Mouse (Mus musculus): Measurements from ENCODE around the gene Cgrrf1. TPM values are rescaled to one million over a fixed set of nuclear protein-coding genes. Genes with fewer than 3 reads are reported as not detected.
"Not testable (repeated sequence)": the region's sequence is repeated elsewhere in the genome, so short reads cannot be mapped to it uniquely, and the experiment has no call there.

The Cgrrf1 gene
- 11.6 and 15.8 TPM in 2 replicates for total RNA-seq (2017)

GRCm38 (mm10) chr14:46831837-46832333, at the start of gene Cgrrf1:
Gene Cgrrf1 (plus strand): TSS chr14:46832125.
- ATAC-seq (ENCODE audit: extremely low read depth, insufficient number of reproducible peaks, low FRiP score, poor library complexity, severe bottlenecking) = peak; percentile 100

- no peak for ATAC-seq (ENCODE audit: extremely low read depth, insufficient number of reproducible peaks, low FRiP score, poor library complexity, severe bottlenecking)
Measured at GRCm38 (mm10) chr14:46782187-46782828, 49.6 kb upstream of the Cgrrf1 start.

DNA sequence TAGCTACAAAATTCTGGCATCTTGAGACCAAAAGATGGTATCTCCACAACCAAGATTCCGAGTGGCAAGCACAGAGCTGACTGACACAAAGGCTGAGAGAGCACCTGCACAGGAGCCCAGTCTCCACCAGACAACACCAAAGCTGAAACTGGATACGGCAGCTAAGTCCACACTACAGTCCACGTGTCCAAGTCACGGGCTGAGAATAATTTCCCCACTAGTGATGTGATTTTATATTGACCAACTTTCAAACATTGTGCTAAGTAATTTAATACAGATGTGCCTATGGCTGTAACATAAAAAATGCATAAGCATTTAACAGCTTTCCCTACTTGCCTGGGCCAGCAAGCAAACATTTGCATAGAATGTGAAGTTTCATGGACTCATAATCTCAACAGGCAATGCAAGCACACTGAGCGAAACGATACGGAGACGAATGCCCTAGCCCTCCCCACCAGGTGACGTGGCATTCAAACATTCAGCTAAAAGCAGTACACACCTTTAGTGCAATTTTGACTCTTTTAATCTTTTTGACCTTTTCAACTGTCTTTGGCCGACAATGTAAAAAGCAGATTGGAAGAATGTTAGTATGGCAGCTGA, 48.5 kb upstream of the Cgrrf1 start:
- ATAC-seq (ENCODE audit: extremely low read depth, insufficient number of reproducible peaks, low FRiP score, poor library complexity, severe bottlenecking) = no peak

- no peak for ATAC-seq (ENCODE audit: extremely low read depth, insufficient number of reproducible peaks, low FRiP score, poor library complexity, severe bottlenecking)
Measured at GRCm38 (mm10) chr14:46785247-46785646, 46.7 kb upstream of the Cgrrf1 start.

DNA sequence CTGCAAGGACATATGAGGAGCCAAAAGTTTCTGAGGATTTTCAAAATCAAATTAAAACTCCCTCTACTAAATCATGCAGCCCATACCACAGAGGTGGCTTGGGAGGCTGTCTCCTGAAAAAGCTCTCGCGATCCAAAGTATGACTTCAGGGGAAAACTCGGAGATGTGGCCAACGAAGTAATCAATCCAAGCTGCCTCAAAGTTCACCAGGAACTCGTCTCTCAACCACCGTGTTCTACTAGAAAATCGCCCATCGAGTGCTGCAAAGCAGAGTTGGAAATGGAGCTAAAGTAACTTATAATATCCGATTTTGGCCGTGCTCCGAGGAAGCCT, 44.5 kb upstream of the Cgrrf1 start:
- ATAC-seq (ENCODE audit: extremely low read depth, insufficient number of reproducible peaks, low FRiP score, poor library complexity, severe bottlenecking) = no peak

DNA sequence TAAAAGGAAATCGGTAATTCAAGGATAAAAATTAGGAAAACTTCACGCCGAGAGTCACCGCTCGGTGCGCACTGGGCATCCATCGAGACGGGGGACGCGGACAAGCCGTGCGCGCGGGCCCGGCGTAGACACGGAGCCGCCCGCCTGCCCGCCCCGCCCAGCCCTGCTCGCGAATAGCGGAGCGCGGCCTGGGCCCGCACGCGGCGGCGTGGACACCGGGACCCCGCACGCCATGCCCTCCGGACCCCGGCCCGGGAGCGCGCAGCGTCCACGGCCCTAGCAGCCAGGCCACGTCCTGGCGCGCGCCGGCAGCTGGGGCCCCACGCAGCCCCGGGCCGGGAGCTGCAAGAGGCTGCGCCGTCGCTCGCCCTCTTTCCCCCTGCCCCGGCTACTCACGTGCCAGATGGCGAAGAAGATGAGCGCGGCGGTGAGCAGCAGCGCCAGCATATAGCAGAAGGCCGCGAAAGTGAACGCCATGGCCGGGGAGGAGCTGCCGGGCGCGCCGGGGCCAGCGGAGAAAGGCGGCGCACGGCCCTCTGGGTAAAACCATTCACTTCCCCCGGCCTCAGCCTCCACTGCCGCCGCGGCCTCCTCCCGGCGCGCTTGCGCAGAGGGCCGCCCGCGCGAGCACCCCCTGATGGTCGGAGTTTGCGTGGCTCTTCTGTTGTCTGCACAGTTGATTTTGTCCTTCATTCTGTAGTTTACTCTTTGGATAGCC, 44.0 kb upstream of the Cgrrf1 start, which contains the start of gene Cnih1:
Gene Cnih1, minus strand, starts transcription at position 625 of the 718 bp plus-strand sequence.
- ATAC-seq (ENCODE audit: extremely low read depth, insufficient number of reproducible peaks, low FRiP score, poor library complexity, severe bottlenecking) = peak; percentile 90

DNA sequence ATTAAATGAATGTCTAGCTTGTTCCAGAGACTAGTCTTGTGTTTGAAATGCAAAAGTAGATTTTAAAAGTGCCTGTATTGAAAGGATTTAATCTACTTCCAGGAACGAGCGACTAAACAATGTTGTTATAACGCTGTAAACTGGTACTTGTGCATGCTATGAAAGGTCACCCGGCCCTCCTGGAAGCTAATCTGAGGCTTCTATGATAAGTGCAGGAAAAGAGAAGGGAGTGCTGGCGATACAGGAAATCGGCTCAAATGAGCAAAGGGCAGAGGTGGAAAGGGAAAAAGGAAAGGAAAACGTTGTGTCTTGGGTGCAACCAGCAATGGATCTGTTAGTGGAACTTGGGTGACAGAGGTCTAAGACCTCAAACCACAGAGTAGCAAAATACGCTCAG, 43.4 kb upstream of the Cgrrf1 start:
- ATAC-seq (ENCODE audit: extremely low read depth, insufficient number of reproducible peaks, low FRiP score, poor library complexity, severe bottlenecking) = no peak

GRCm38 (mm10) chr14:46790303-46790702, 41.6 kb upstream of the Cgrrf1 start:
- peak; percentile 37; the same call in 1 of the 2 replicates for ATAC-seq (ENCODE audit: extremely low read depth, insufficient number of reproducible peaks, low FRiP score, poor library complexity, severe bottlenecking)

- ATAC-seq (ENCODE audit: extremely low read depth, insufficient number of reproducible peaks, low FRiP score, poor library complexity, severe bottlenecking) = no peak
Measured at GRCm38 (mm10) chr14:46790723-46791122, 41.2 kb upstream of the Cgrrf1 start.

GRCm38 (mm10) chr14:46794157-46794556, 37.8 kb upstream of the Cgrrf1 start:
- no peak for ATAC-seq (ENCODE audit: extremely low read depth, insufficient number of reproducible peaks, low FRiP score, poor library complexity, severe bottlenecking)

DNA sequence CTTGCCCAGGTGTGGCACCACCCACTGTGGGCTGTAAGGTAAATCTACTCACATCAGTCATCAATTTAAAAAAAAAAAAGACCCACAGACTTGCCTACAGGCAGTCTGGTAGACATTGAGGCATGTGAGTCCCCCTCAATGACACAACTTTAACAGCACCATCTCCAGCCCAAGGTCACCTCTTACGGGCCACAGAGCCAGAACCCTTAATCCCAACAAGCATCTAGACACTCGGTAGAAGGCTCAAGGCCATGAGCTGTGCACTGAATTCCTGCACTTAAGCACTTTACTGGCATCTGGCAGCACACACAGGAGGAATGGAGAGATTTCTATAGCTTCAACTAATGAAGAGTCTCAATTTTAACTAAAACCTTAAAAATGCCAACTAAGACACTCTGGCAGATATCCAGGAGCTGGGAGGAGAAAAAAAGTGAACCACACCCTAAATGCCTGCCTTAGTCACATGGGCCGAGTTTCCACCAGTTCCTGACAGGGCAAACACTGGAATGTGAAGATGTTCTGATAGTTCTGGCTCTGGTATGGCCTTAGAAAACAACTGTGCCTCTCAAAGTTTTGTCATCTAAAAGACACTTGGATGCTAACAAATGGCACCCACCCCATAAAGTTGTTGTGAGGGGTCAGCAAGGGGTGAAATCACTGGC, 31.1 kb upstream of the Cgrrf1 start:
- no peak for ATAC-seq (ENCODE audit: extremely low read depth, insufficient number of reproducible peaks, low FRiP score, poor library complexity, severe bottlenecking)

- no peak for ATAC-seq (ENCODE audit: extremely low read depth, insufficient number of reproducible peaks, low FRiP score, poor library complexity, severe bottlenecking)
Measured at GRCm38 (mm10) chr14:46803259-46803658, 28.7 kb upstream of the Cgrrf1 start.

DNA sequence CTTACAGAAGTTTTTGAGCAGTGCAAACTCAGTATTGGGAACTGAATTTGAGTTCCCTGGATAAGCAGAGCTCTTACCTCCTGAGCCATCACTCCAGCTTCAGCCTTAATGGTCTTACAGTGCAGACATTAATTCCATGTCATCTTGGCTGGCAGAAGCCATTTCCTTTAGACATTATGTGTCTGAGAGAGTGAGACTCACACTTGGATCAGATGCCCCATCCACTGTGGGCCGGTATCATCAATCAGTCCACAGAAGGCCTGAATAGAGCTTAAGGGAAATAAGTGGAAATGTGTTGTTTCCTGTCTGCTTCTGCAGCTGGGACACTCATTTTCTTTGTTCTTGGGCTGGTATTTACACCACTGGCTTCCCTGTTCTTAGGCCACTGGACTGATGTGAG, 28.1 kb upstream of the Cgrrf1 start:
- ATAC-seq (ENCODE audit: extremely low read depth, insufficient number of reproducible peaks, low FRiP score, poor library complexity, severe bottlenecking) = no peak

DNA sequence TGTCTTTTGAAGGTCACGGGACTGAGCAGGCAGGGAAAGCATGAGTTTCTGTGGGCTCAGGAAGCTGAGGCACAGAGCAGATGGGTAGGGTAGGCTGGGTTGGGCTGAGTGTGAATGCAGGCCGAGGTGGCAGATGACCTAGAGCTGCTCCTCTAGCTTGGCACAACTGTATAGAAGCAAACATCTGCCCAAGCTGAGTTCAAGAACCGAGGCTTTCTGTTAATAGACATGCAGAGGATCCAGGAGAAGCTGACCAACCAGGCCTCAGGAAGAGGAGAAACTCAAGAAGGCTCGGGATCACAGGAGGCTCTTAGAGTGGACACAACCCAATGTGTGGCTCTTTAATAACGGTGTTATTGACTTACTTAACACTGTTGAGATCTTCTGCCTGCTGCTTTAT, 25.7 kb upstream of the Cgrrf1 start:
- ATAC-seq (ENCODE audit: extremely low read depth, insufficient number of reproducible peaks, low FRiP score, poor library complexity, severe bottlenecking) = no peak

GRCm38 (mm10) chr14:46807927-46808326, 24.0 kb upstream of the Cgrrf1 start:
- ATAC-seq (ENCODE audit: extremely low read depth, insufficient number of reproducible peaks, low FRiP score, poor library complexity, severe bottlenecking) = peak; percentile 48

- ATAC-seq (ENCODE audit: extremely low read depth, insufficient number of reproducible peaks, low FRiP score, poor library complexity, severe bottlenecking) = no peak
Measured at GRCm38 (mm10) chr14:46815640-46816039, 16.3 kb upstream of the Cgrrf1 start.

GRCm38 (mm10) chr14:46816916-46817622, 14.9 kb upstream of the Cgrrf1 start:
- ATAC-seq (ENCODE audit: extremely low read depth, insufficient number of reproducible peaks, low FRiP score, poor library complexity, severe bottlenecking) = no peak

DNA sequence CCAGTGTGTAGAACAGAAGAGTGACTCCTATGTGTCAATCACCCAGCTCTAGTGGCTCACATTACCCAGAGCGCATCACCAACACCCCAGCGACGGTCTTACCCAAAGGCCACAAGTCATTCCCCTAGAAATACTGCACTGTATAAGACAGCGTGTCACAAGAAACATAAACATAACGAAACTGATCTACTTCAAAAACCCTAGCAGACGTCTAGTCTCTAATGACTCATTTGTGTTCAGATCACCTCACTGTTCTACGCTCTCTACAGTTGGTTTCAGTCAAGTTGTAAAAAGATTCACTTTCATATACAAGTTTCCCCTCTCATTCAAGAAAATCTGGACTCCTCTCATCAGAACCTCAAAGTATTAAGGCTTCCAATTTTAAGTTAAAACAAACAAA, 13.2 kb upstream of the Cgrrf1 start:
- no peak for ATAC-seq (ENCODE audit: extremely low read depth, insufficient number of reproducible peaks, low FRiP score, poor library complexity, severe bottlenecking)

- not testable (repeated sequence) for ATAC-seq (ENCODE audit: extremely low read depth, insufficient number of reproducible peaks, low FRiP score, poor library complexity, severe bottlenecking)
Measured at GRCm38 (mm10) chr14:46819961-46820360, 12.0 kb upstream of the Cgrrf1 start.

Data from neutrophil, adult 5-6 weeks (primary cell).